Mouse (Mus musculus) forelimb bud, embryonic 11.5 days (tissue): Measurements from ENCODE around the gene Amigo3.
"Not testable (repeated sequence)": the region's sequence is repeated elsewhere in the genome, so short reads cannot be mapped to it uniquely, and the experiment has no call there.

Experiments used
- DNase-seq: peaks from one replicate; pipeline ENCODE4 v3.0.0-alpha.2; 2012; ENCODE audit warnings: low read depth, low spot score

The Amigo3 gene

DNA sequence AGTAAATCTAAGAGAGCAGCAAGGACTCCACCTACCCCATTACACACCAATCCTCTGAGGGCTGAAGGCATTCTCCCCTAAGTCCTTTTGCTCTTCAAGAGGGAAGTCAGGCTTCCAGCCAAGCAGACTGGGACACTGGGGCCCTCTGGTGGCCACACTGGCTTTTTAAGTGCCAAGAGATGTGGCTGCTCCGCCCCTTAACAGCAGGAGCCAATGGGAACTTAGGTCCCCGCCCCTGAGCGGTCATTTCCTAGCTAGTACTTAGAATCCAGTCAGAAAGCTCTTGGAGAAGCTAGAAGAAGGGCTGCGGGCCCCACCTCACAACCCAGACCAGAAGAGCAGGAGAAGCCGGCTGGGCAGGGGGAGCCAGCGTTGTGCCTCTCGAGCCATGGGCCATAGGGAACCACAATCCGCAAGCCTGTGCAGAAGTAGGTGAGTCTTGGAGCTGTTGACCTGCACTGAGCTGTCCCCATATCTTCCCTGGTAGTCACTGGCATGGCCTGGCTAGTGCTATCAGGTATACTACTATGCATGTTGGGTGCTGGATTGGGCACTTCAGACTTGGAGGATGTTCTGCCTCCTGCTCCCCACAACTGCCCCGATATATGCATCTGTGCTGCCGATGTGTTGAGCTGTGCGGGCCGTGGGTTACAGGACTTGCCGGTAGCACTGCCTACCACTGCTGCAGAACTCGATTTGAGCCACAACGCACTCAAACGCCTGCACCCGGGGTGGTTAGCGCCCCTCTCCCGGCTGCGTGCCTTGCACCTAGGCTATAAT lies at the start of gene Amigo3:
TSS of gene Amigo3 (plus strand) at position 275 of the 780 bp plus-strand sequence.
- peak; percentile 95 for DNase-seq

DNA sequence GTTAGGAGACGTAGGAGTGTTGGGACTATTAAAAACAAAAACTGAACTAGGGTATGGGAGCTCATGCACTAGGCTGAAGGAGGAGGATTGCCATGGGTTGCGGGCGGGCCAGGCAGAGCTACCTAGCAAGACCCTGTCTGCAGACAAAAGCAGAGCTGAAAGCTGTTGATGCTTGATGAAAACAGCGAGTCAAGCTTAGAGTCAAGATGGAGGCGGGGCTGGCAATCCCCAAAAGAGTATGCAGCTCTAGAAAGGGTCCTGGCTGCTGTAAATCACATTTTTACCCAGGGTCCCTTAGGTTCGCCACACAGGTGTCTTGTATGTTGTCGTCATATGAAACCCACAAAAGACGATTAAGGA lies 49.4 kb upstream of the Amigo3 start:
- DNase-seq = no peak

DNA sequence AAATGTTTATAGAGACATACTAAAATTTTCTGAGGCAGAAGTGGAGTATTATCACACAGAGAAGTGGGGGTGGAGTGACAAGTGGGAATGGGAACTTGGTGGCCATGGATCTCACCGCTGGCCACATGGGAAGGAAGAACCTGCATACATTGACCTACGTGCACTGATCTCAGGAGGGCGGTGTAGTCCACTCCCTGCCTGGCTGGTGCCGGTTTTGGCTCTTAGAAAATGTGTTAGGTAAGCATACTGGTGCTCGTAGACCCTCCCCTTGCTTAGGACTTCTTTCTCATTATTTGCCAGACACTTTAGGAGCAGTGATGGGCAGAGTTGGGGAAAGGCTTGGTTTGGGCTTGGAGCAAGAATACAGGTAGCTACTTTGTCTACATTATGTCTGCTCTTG lies 44.9 kb upstream of the Amigo3 start:
- DNase-seq = no peak

DNA sequence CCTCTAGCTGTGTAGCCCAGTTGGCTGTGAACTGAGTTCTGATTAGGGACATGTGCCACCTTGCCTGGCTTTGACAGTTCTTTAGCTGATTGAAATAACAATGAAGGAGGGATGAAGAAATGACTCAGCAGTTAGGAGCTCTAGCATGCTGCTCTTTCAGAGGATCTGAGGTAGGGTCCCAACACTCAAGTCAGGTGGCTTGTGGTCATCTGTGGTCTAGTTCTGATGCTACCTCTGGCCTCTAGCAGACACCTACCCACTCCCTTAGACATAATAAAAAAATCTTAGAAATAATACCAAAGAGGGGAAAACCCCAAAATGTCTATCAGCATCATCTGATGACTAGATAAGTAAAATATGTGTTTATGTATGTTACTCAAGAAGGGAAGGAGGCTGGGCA lies 42.6 kb upstream of the Amigo3 start:
- DNase-seq = no peak

DNA sequence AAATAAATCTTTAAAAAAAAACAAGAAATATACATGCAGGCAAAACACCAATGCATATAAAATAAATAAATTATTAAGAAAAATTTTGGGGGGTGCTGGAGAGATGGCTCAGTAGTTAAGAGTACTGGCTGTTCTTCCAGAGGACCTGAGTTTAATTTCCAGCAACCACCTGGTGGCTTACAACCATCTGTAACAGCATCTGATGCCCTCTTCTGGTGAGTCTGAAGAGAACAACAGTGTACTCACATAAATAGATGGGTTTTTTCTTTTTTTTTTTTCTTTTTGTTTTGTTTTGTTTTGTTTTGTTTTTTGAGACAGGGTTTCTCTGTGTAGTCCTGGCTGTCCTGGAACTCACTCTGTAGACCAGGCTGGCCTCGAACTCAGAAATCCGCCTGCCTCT lies 39.4 kb upstream of the Amigo3 start:
- DNase-seq = not testable (repeated sequence)

DNA sequence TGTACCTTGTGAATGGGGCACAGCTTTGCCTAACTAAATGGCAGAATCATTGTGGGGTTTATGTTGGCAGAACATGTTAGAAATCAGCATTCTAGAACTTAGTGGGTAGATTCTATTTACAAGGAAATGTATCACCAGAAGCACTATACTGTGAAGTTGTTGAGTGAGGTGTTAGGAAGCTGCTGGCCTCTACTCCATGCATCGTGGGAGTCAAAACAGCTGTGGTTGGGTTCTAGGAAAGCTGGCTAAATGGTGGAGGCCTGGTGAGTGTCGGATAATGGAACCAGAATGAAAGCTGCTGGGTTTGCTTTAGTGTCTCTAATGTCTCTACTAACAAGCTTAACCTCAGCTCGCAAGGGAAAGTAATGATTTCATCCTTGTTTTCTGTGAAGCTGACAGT lies 35.8 kb upstream of the Amigo3 start:
- DNase-seq = no peak

DNA sequence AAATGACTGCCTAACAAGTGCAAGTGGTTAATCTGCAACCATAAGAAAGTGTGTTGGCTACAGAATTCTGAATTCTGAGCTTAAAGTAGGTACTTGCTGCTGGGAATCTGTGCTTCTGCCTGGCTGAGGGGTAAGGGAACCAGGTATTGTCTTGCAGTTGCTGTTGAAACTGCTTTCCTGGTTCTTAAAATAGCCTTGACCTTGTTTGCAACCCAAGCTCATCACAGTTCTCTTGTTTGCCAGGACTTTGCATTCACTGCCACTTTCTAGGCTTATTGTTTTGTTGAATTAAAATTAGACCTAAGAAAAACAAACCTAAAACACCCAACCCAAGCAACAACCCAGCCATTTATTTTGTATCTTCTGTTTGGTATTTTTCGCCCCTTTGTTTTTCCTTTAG lies 32.2 kb upstream of the Amigo3 start:
- no peak for DNase-seq

DNA sequence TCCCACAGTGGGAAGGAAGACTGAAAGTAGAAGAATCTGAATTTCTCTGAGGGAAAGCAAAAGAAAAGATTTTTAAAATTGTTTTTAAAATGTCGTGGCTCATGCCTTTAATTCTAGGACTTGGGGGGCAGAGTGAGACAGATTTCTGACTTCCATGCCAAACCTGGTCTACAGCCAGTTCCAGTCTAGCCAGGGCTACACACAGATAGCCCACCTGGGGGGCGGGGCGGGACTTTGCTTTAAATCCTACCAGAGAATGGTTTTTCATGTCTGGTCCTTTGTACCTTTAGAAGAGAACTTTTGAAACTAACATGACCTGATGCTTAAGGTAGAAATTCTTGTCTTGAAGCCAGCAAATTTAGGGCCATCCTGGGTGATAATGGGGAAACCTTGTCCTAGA lies 29.7 kb upstream of the Amigo3 start:
- no peak for DNase-seq

DNA sequence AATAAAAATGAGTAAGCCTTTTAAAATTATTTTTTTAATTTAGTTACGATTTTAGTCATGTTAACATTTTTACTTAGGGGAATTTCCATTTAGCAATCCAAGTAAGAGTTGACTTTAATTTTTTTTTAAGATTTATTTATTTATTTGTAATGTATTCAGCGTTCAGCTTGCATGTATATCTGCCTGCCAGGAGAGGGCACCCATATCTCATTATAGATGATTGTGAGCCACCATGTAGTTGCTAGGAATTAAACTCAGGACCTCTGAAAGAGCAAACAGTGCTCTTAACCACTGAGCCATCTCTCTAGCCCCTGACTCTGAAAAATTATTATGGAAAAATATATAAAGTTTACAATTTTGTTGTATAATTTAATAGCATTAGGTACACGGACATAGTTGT lies 26.4 kb upstream of the Amigo3 start:
- no peak for DNase-seq

DNA sequence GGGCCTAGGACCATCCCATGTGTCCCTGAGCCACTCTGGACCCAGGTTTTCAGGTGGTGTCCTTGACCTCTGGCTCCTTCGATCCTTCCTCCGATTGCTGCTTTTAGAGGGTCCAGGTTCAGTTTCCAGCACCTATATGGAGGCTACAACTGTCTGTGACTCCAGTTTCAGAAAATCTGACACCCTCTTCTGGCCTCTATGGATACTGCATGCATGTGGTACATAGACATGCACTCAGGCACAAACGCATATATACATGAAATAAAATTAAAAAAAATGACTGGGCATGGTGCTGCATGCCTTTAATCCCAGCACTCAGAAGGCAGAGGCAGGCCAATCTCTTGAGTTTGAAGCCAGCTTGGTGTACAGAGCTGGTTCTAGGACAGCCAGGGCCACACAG lies 25.1 kb upstream of the Amigo3 start:
- DNase-seq = no peak

DNA sequence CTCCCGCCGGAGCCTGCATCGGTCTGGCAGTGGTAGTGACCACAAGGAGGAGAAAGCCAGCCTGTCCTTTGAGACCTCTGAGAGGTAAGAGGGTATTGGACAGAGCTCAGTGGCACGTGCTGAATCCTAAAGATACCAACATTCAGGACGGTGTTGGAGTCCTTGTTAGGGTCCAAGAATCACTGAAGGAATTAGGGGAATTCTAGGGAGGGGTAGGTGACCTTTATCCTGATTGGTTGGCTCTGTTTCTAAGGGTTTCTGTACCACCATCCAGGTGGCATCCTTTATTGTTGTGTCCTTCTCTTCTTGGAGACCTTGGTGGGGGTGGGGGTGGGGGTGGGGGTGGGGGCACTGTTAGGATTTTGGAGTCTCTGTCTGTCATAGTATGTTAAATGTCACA lies 20.8 kb upstream of the Amigo3 start:
- no peak for DNase-seq

DNA sequence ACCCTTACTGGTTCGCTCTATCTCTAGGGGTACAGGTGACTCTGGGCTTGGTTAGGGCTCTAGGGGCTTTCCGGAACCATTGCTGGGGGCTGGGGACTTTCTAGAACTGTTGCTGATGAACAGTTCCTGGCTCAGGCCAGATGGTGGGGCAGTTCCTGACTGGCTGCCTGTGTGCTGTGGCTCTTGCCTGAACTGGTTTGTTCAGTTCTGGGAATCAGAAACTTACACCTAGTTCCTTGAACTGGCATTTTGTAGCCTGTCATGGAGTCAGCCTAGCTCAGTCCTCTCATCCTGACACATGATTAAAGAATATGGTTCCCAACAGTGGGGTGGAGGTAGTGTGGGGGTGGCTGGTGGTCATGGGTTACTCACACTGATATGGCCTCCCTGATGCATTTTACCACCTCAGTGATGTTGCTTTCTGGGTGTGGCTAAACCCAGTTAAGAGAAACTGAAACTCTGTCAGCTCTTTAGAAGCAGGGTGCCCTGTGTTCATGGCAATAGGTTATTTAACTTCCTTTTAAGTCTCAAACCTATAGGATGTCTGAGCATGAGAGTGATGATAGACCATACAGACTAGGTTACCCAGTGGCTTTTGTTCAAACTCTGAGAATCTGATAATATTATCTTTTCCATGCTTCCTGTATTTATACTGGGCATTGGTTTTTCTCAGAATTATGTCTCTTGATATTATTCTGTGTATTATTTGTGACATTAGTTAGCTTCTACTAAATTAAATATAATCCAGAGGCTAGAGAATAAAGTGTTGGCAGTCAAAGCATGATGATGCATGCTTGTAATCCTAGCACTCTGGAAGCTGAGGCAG lies 17.4 kb upstream of the Amigo3 start:
- no peak for DNase-seq

DNA sequence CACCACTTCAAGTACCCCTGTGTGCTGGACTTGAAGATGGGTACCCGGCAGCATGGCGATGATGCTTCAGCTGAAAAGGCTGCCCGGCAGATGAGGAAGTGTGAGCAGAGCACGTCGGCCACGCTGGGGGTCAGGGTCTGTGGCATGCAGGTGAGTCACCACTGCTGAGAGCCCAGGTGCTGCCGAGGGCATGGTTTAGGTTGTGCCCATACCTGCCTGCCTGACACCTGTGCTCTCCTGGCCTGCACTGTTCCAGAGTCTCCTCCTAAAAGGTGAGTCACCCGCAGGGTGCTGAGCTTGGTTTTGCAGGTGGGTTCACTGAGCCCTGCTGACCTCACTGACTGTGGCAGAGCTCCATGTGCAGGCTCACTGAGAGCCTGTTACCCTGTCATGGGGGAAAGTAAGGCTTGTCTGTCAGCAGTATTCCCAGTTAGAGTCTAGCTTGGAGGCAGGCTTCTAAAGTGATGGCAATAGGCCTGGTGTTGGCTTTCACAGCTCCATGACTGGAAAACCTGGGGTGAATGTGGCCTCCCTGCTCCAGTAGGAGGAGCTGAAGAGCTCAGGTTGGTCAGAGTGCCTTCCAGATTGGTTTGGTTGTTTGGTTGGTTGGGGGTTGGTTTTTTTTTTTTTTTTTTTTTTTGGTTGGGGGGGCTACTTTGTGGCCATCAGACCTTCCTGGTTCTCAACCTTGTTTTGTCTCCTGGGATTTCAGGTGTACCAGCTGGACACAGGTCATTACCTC lies 8.0 kb upstream of the Amigo3 start:
- no peak for DNase-seq

DNA sequence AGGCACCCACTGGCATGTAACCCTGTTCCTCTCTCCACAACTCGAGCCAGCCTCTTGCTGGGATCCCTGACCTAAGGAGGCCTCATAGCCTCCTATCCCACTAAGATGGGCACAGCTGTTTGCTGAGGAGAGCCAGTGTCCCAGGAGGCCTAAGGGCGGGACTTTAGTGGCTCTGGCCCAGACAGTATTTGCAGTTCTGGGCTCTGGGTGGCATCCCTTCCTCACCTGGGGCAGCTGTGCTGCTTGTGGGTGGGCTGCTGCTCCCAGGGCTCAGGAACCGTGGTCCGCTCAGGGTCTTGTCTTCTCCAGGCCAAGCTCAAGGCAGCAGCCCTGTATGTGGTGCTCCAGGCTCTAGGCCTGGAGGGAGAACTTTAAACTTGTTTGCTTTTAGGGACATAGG lies 6.4 kb upstream of the Amigo3 start:
- no peak for DNase-seq

DNA sequence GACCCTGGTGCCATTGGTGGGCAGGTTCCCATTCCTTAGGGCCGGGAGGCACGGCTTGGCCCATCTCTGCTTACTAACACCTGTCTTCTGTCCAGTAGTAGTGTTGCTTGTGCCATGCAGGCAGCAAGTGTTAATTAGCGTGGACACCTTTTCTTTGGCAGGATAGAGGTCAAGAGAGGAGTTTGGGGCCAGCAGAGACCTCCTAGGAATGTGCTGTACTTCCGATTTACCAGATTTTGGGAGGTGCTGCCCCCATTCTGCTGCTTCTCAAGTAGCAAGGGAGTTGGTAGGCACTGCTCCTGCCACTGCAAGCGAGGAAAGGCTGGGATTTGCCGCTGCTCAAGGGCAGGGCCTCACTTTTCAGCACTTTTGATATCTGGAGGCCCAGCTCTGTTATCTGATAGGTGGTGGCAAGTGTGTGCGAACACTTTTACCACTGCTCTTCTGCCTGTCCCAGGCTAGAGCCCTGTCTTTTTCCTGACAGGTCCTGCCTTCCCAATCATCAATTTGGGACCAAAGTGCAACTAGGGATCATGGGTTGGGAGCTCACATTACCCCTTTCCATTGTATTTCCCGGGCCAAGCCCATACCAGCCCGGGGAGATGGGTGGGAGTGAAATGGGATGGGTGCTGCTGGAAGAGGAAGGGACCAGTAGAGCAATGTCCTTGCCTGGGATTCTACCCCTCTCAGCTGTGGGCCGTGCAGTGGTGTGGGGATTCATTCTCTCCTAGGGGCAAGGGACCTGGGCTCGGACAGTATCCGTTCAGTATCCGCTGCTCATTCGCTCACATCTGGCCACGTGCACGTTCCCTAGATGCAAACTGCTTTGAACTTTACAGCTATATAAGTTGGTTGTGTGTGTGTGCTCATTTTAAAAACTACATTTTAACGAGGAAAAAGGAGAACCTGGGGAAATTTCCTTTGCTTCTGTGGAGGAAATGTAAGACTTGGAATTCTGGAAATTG lies 5.1 kb upstream of the Amigo3 start:
- no peak for DNase-seq

DNA sequence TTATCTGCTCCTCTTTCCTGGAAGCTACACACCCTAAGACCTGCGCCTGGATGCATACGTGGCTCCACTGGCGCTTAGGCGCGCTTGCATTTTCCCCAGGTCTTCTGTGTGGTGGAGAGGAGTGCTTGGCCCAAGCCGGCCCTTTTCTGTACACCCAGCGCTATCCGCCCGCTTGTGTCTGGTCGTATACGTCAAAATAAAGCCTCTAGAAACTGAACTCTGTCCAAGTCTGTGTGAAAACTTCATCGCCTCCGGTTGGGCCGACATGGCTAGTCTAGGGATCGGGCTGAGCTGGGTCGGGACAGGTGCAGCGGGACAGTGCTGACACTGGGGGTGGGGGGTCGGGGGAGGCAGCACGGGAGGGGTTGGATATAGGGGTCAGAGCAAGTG lies 4.4 kb upstream of the Amigo3 start:
- no peak for DNase-seq

DNA sequence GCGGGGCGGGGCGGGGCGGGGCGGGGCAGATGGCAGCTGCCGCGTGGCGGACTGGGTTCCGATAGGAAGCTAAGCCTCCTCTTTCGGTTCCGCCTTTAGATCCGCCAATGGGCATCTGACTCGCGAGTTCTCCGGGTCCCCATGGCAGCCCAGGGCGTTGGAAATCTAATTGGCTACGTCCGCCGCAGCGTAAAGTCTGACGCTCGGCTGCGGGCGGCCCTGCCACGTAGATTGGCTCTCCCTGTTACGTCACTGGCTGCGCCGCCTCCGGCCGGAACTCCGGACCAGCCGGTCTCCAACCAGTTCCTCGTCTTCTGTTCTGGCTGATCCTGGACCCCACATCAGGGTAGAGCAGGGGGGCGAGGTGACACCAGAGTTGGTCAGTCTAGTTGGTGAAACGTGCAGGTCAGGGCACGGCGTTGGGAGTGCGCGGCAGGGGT lies 3.9 kb upstream of the Amigo3 start, which contains the start of gene Gmppb:
TSS of gene Gmppb (plus strand) at position 227 of the 440 bp plus-strand sequence.
- peak; percentile 96 for DNase-seq

DNA sequence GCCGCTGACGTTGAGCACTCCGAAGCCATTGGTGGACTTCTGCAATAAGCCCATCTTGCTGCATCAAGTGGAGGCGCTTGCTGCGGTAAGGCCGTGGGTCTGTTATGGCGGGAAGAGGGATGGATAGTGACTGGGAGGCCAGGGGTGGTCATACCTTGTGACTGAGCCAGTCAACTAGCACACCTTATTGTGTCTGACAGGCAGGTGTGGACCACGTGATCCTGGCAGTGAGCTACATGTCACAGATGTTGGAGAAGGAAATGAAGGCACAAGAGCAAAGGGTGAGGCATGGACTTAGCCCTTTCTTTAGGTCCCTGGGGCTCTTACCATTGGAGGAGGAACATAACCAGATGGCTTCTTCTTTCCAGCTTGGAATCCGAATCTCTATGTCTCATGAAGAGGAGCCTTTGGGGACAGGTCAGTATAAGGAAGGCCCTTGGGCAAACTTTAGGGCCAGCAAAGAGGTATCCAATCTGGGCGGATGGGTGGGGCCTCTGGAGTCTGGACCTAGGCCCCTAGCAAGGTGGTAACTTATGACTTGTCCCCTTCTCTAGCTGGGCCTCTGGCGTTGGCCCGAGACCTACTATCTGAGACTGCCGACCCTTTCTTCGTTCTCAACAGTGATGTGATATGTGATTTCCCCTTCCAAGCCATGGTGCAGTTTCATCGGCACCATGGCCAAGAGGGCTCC lies 3.3 kb upstream of the Amigo3 start:
- no peak for DNase-seq

DNA sequence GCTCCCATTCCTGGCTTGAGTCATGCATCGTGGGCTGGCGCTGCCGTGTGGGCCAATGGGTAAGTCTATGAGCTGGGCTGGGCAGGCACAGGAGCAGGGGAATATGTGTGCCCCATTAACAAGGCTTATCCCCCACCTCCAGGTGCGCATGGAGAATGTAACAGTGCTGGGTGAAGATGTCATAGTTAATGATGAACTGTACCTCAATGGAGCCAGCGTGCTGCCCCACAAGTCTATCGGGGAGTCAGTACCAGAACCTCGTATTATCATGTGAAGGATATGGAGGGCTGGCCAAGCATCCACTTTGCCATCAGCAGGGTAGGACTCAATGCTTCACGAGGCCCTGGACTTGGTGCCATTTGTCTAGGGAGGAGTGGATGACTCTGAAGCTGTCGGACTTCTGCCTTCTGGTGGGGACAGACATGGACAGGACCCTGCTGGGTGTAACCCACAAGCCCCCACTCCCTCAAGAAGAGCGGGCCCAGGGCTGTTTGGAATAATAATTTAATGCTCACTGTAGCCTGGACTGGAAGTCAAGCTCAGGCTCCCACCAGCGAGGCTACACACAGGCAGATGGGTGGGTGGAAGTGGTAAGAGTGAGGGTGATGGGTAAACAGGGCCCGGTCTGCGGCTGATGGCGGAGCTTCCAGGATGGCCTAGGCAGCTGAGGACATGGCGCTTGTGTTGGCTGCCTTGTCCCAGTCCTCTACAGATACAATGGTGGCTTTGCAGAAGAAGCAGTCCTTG lies 1.6 kb upstream of the Amigo3 start:
- no peak for DNase-seq

DNA sequence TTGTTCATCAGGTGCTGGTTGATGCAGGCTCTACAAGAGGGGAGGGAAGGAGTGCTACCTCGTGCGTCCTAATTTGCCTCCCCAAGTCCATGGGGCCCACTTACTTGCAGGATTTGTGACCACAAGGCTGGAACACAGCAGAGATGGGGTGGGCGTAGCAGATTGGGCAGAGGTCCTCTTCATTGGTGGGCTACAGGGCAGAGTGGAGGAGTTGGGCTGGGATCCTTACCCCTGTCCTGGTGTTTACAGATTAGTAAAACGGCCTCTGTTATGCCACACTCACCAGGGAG lies 1.1 kb upstream of the Amigo3 start:
- no peak for DNase-seq
